Mouse (Mus musculus) ES-E14 (cell line): ENCODE measurements around the gene Slc17a7. TPM values are rescaled to one million over a fixed set of nuclear protein-coding genes. Genes with fewer than 3 reads are reported as not detected.
A peak's percentile ranks its signal among the peaks of the same experiment; 100 is the strongest.

Experiments
- DNase-seq: peaks from one replicate; pipeline ENCODE4 v3.0.0-alpha.2; 2013; ENCODE audit warnings: low read depth, low spot score
- H3K27ac ChIP-seq: 2 replicates; pipeline ENCODE4 v1.5.1; 2012; ENCODE audit warnings: low read depth, mild to moderate bottlenecking, low read length, moderate library complexity, mixed read lengths; ENCODE audit not compliant: poor library complexity, insufficient read depth, severe bottlenecking
- H3K36me3 ChIP-seq: 2 replicates; pipeline ENCODE4 v1.6.1; 2012; ENCODE audit warnings: mild to moderate bottlenecking, low read length, moderate library complexity, mixed read lengths; ENCODE audit not compliant: control insufficient read depth, poor library complexity, insufficient read depth, severe bottlenecking
- H3K4me1 ChIP-seq, 2 experiments: fragments of 150-350 bp in 1 of 2; sonication (generic) in 1 of 2; 2 replicates each; pipeline ENCODE4 v1.6.1; 2012; ENCODE audit warnings: low read length in 2 of 2, mild to moderate bottlenecking in 1 of 2, mixed read lengths in 1 of 2; ENCODE audit not compliant: control insufficient read depth in 2 of 2, insufficient read depth in 2 of 2, poor library complexity in 1 of 2
- H3K4me3 ChIP-seq, 2 experiments: fragments of 150-350 bp in 1 of 2; sonication (generic) in 1 of 2; 2 replicates each; pipeline ENCODE4 v1.5.1; 2012; ENCODE audit warnings: low read length in 2 of 2, low read depth in 1 of 2, mild to moderate bottlenecking in 1 of 2, mixed read lengths in 1 of 2; ENCODE audit not compliant: insufficient read depth in 1 of 2, poor library complexity in 1 of 2, severe bottlenecking in 1 of 2
- H3K9ac ChIP-seq: 2 replicates; pipeline ENCODE4 v1.6.1; 2012; ENCODE audit warnings: low read depth, mild to moderate bottlenecking, low read length, mixed read lengths; ENCODE audit not compliant: poor library complexity, insufficient read depth, severe bottlenecking
- H3K9me3 ChIP-seq: fragments of 150-350 bp; sonication (generic); 2 replicates; pipeline ENCODE4 v1.6.1; 2012; ENCODE audit warnings: low read depth, mild to moderate bottlenecking, low read length; ENCODE audit not compliant: control insufficient read depth, insufficient read depth
- CHD2 ChIP-seq: IDR thresholded peaks from 2 replicates; pipeline ENCODE4 v1.6.1; 2014; ENCODE audit warnings: mild to moderate bottlenecking, low read depth, low read length, inconsistent platforms
- HCFC1 ChIP-seq: IDR thresholded peaks from 2 replicates; pipeline ENCODE4 v1.6.1; 2012; ENCODE audit warnings: low read length, inconsistent platforms, borderline replicate concordance; ENCODE audit not compliant: insufficient read depth
- MAFK ChIP-seq: IDR thresholded peaks from 2 replicates; pipeline ENCODE4 v1.6.1; 2014; ENCODE audit warnings: mild to moderate bottlenecking, low read depth, low read length, inconsistent platforms; ENCODE audit not compliant: insufficient read depth
- ZC3H11A ChIP-seq: IDR thresholded peaks from 2 replicates; pipeline ENCODE4 v1.6.1; 2012; ENCODE audit warnings: low read depth, mild to moderate bottlenecking, inconsistent platforms, low read length, borderline replicate concordance
- ZNF384 ChIP-seq: IDR thresholded peaks from 2 replicates; pipeline ENCODE4 v1.6.1; 2012; ENCODE audit warnings: low read depth, low read length, inconsistent platforms
- in situ Hi-C, 2 experiments: fragments of 600-800 bp; cut with MboI; formaldehyde crosslinking; loops; one replicate each; pipeline ENCODE4 v1.15.1; 2025; ENCODE audit warnings: low sequenced_read_pairs in 2 of 2, inconsistent platforms in 1 of 2; ENCODE audit not compliant: unreplicated experiment in 2 of 2
- total RNA-seq: library from RNA; depleted of rRNA; stranded (reverse); fragments of 300-350 nt; gene quantifications from 2 replicates; pipeline ENCODE4 v1.2.3, GENCODE M21; 2012

The Slc17a7 gene
- total RNA-seq, 1 experiment: 3.4 TPM

- Histone ChIP-seq H3K4me1 (peaks cover 4 to 10% of the 10 kb centered on the region in 2 experiments; a peak in 1 of 4 replicates), H3K4me3 (no peak overlapping the region; a peak in 2 of 4 replicates), H3K27ac (no peak overlapping the region), H3K36me3 (no peaks in the 10 kb centered on the region), H3K9ac (no peak overlapping the region), H3K9me3 (no peaks in the 10 kb centered on the region)
- no peak for DNase-seq
- TF ChIP-seq CHD2 (no peak), MAFK (no peak), ZNF384 (no peak), HCFC1 (no peak), ZC3H11A (no peak)
- in situ Hi-C loops: no loop called here
Measured at GRCm38 (mm10) chr7:45211070-45211469, 47.3 kb downstream of the Slc17a7 start.

GRCm38 (mm10) chr7:45211851-45212251, 48.1 kb downstream of the Slc17a7 start, which contains the start of gene Dkkl1:
TSS of gene Dkkl1 (minus strand) at chr7:45212147.
- peak within 1 kb of the TSS; percentile 54 to 72 for H3K4me3 ChIP-seq
- in situ Hi-C loops: no loop called here
- TF ChIP-seq HCFC1 (no peak), CHD2 (no peak; the same call in 1 of the 2 replicates), MAFK (no peak), ZNF384 (no peak), ZC3H11A (no peak)
- no peak within 1 kb of the TSS for H3K27ac ChIP-seq
- H3K4me1 ChIP-seq: peaks cover 4 to 11% of the 10 kb centered on the region in 2 experiments; a peak in 1 of 4 replicates
- H3K9ac ChIP-seq: no peak within 1 kb of the TSS
- H3K36me3 ChIP-seq: no peaks in the 10 kb centered on the region
- H3K9me3 ChIP-seq: no peaks in the 10 kb centered on the region
- no peak for DNase-seq

- Histone ChIP-seq H3K36me3 (peaks cover 4% of the 10 kb centered on the region; the same call in 1 of the 2 replicates), H3K9me3 (no peaks in the 10 kb centered on the region), H3K27ac (no peak overlapping the region), H3K4me1 (peaks cover 4 to 16% of the 10 kb centered on the region in 2 experiments; a peak in 2 of 4 replicates), H3K4me3 (peak overlapping the region in 1 of 2 experiments; percentile 72; a peak in 2 of 4 replicates), H3K9ac (no peak overlapping the region)
- no peak for DNase-seq
- TF ChIP-seq ZC3H11A (no peak), HCFC1 (no peak), ZNF384 (no peak), MAFK (no peak), CHD2 (no peak)
- in situ Hi-C loops: no loop called here
Measured at GRCm38 (mm10) chr7:45212356-45212755, 48.6 kb downstream of the Slc17a7 start.

GRCm38 (mm10) chr7:45213708-45214107, 50.0 kb downstream of the Slc17a7 start:
- no peak overlapping the region for H3K4me3 ChIP-seq
- peaks cover 4 to 24% of the 10 kb centered on the region in 2 experiments; a peak in 2 of 4 replicates for H3K4me1 ChIP-seq
- TF ChIP-seq ZNF384: no peak
- no peak for TF ChIP-seq CHD2
- no peak for TF ChIP-seq MAFK
- TF ChIP-seq HCFC1: no peak
- TF ChIP-seq ZC3H11A: no peak
- no peaks in the 10 kb centered on the region for H3K9me3 ChIP-seq
- in situ Hi-C loops: no loop called here
- peaks cover 13% of the 10 kb centered on the region; the same call in 1 of the 2 replicates for H3K36me3 ChIP-seq
- no peak for DNase-seq
- H3K9ac ChIP-seq: no peak overlapping the region
- no peak overlapping the region for H3K27ac ChIP-seq
